9 mouse cellular contexts compared by ENCODE assay signal in genomic region chr7:128622266-128622961, GRCm38 (mm10). TPM values are rescaled to one million over a fixed set of nuclear protein-coding genes. Genes with fewer than 3 reads are reported as not detected.
DNase-seq lines count a peak whose midpoint lies in the region; ATAC-seq and TF ChIP-seq lines count a peak whose summit lies in the region.
"Had no signal": no experiment of that assay in that cellular context is flagged by ENCODE, and none has a peak within 500 bp of the region (broad histone marks: within the 10 kb centered on the region; RNA-seq: fewer than 3 reads in every experiment).

No protein-coding gene starts in this region.

- no peak overlapping the region for H3K9ac ChIP-seq in forebrain, embryonic 12.5 days
- no peak overlapping the region for H3K9ac ChIP-seq in intestine, postnatal 0 days (ENCODE audit: low read depth, low read length)
- no peak overlapping the region for H3K9ac ChIP-seq in midbrain, embryonic 15.5 days
- H3K9ac ChIP-seq: neural tube, embryonic 12.5 days had no signal

- H3K27ac ChIP-seq in forebrain, embryonic 12.5 days: peak overlapping the region; percentile 1; the same call in 1 of the 2 replicates
- no peak overlapping the region for H3K27ac ChIP-seq in intestine, postnatal 0 days (ENCODE audit: low read depth, low read length)
- no peak overlapping the region for H3K27ac ChIP-seq in midbrain, embryonic 15.5 days
- H3K27ac ChIP-seq: neural tube, embryonic 12.5 days had no signal

- ATAC-seq in forebrain, embryonic 12.5 days (ENCODE audit: low FRiP score): peak; percentile 36; the same call in 1 of the 2 replicates
- peak; percentile 45 for ATAC-seq in intestine, postnatal 0 days
- no peak for ATAC-seq in midbrain, embryonic 15.5 days (replicated peaks)

- H3K27me3 ChIP-seq in forebrain, embryonic 12.5 days: no peaks in the 10 kb centered on the region
- H3K27me3 ChIP-seq in intestine, postnatal 0 days (replicated peaks; ENCODE audit: control insufficient read depth, insufficient read depth, low read length): no peaks in the 10 kb centered on the region
- H3K27me3 ChIP-seq in splenic B cell, adult 2 months (ENCODE audit: control insufficient read depth, insufficient read depth, low read length, poor library complexity, severe bottlenecking): no peaks in the 10 kb centered on the region
- no peaks in the 10 kb centered on the region for H3K27me3 ChIP-seq in midbrain, embryonic 15.5 days (replicated peaks)
- H3K27me3 ChIP-seq: neural tube, embryonic 12.5 days had no signal

- peak; percentile 45 for DNase-seq in adrenal gland, adult 8-10 months
- DNase-seq in adrenal gland, postnatal 25 days: no peak
- DNase-seq in right cerebral cortex, postnatal 25 days: peak; percentile 16
- DNase-seq in right cerebral cortex, postnatal 10 days (ENCODE audit: low spot score in 2 of 2): no peak
- peak; percentile 88 for DNase-seq in splenic B cell, adult 2 months (ENCODE audit: low read depth, low spot score)

- no peaks in the 10 kb centered on the region for H3K9me3 ChIP-seq in forebrain, embryonic 12.5 days
- H3K9me3 ChIP-seq in intestine, postnatal 0 days (ENCODE audit: control insufficient read depth): no peaks in the 10 kb centered on the region
- no peaks in the 10 kb centered on the region for H3K9me3 ChIP-seq in midbrain, embryonic 15.5 days
- H3K9me3 ChIP-seq: neural tube, embryonic 12.5 days had no signal

- peaks cover 10% of the 10 kb centered on the region for H3K4me1 ChIP-seq in forebrain, embryonic 12.5 days
- H3K4me1 ChIP-seq in intestine, postnatal 0 days (replicated peaks; ENCODE audit: control insufficient read depth, insufficient read depth, low read length): 0 out of 2 replicates have a peak, but pooled peaks cover 4% of the 10 kb centered on the region
- H3K4me1 ChIP-seq in midbrain, embryonic 15.5 days: no peaks in the 10 kb centered on the region; the same call in 1 of the 2 replicates
- H3K4me1 ChIP-seq: neural tube, embryonic 12.5 days had no signal

- no peak overlapping the region for H3K4me3 ChIP-seq in forebrain, embryonic 12.5 days (replicated peaks)
- no peak overlapping the region for H3K4me3 ChIP-seq in intestine, postnatal 0 days (ENCODE audit: low read depth, low read length)
- no peak overlapping the region for H3K4me3 ChIP-seq in midbrain, embryonic 15.5 days
- H3K4me3 ChIP-seq: neural tube, embryonic 12.5 days had no signal

- H3K36me3 ChIP-seq in forebrain, embryonic 12.5 days (replicated peaks): no peaks in the 10 kb centered on the region
- H3K36me3 ChIP-seq in intestine, postnatal 0 days (ENCODE audit: control insufficient read depth, insufficient read depth): no peaks in the 10 kb centered on the region
- no peaks in the 10 kb centered on the region for H3K36me3 ChIP-seq in splenic B cell, adult 2 months (ENCODE audit: control insufficient read depth, insufficient read depth, low read length, poor library complexity, severe bottlenecking)
- H3K36me3 ChIP-seq in midbrain, embryonic 15.5 days (replicated peaks): no peaks in the 10 kb centered on the region
- H3K36me3 ChIP-seq: neural tube, embryonic 12.5 days had no signal

- no peak for TF ChIP-seq CTCF in intestine, postnatal 0 days (IDR thresholded peaks at IDR 0.05; ENCODE audit: low read depth)

- H3K4me2 ChIP-seq in forebrain, embryonic 12.5 days: no peak overlapping the region
- H3K4me2 ChIP-seq in intestine, postnatal 0 days (replicated peaks; ENCODE audit: low read depth): no peak overlapping the region
- no peak overlapping the region for H3K4me2 ChIP-seq in midbrain, embryonic 15.5 days
- H3K4me2 ChIP-seq: neural tube, embryonic 12.5 days had no signal

- WGBS in forebrain, embryonic 12.5 days: 21% methylated on average over 7 of the region's 7 CpGs
- WGBS in intestine, postnatal 0 days: 29% methylated on average over 7 of the region's 7 CpGs
- 40% methylated on average over 7 of the region's 7 CpGs for WGBS in midbrain, embryonic 15.5 days

RNA-seq across cellular contexts. Expression of gene Inpp5f, which starts 11.3 kb away (rescaled TPM):
- total RNA-seq in adrenal gland, adult 8-10 months (2022): 10 to 100 TPM; 21.7 to 32.3 (median 27.2) TPM
- total RNA-seq in adrenal gland, postnatal 25 days (2021): 28.8 and 31.4 TPM in 2 replicates
- 136 and 160 TPM in 2 replicates for polyA plus RNA-seq in forebrain, embryonic 12.5 days (2016; fragmentation: Nextera tagmentation; extraction: Ambion mirVana)
- polyA plus RNA-seq in intestine, postnatal 0 days (2015; fragmentation: Nextera tagmentation; extraction: Ambion mirVana): 8.3 and 9.3 TPM in 2 replicates
- 414 and 450 TPM in 2 replicates for polyA plus RNA-seq in midbrain, embryonic 15.5 days (2015; fragmentation: Nextera tagmentation; extraction: Ambion mirVana)

Comparison
In these comparisons a context has a peak if more than half of its experiments do, and no peak if none do; other contexts are left out.
1. DNase-seq: peak in adrenal gland, adult 8-10 months (single experiment), right cerebral cortex, postnatal 25 days (single experiment) and splenic B cell, adult 2 months (single experiment); none in adrenal gland, postnatal 25 days (single experiment) and right cerebral cortex, postnatal 10 days (0 of 2).
2. RNA of gene Inpp5f, which starts 11.3 kb away (polyA plus RNA-seq): 414 to 450 TPM in midbrain, embryonic 15.5 days and 136 to 160 TPM in forebrain, embryonic 12.5 days; 8.3 to 9.3 TPM in intestine, postnatal 0 days; every median in the first group is over 10 times any median in the second.